Comparison of ENCODE assay signal across 24 mouse cellular contexts in the genomic region with DNA sequence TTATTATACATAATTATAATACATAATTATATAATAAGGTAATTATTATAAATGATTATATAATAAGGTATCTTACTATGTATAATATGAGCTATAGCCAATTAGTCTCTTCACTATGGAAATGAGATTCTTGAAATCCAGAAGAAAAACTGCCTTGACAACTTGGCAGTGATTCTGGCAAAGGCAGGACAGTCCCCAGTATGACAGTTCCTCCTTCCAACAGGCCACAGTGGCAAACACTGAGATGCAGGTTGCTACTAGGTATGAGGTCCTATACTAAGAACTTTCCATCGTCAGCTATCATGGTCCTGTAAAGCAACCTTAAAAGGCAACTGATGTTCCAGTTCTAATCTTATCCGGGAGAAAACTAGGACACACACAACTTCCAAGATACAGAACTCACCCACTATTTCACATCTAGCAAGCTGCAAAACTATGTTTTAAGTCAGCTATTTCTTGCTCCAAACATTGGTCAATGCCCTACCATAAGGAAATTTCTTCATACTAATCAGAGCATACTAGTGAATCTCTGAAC.
A peak's percentile ranks its signal among the peaks of the same experiment; 100 is the strongest.
DNase-seq lines count a peak whose midpoint lies in the region; TF ChIP-seq lines count a peak whose summit lies in the region.
"Had no signal": no experiment of that assay in that cellular context is flagged by ENCODE, and none has a peak within 500 bp of the region (broad histone marks: within the 10 kb centered on the region; RNA-seq: fewer than 3 reads in every experiment).

No protein-coding gene starts in this region.

- no peak for TF ChIP-seq CTCF in embryonic fibroblast, embryonic 13.5 days (IDR thresholded peaks at IDR 0.05; ENCODE audit: borderline replicate concordance, insufficient read depth, low read length)

- intact Hi-C loops in left cerebral cortex, postnatal 36 days (cut with DNase I), result loop anchor here (10.0 kb wide), 1 partner anchor 214 kb away; no protein-coding TSS in a partner anchor

- H3K4me3 ChIP-seq in embryonic fibroblast, embryonic 13.5 days (ENCODE audit: insufficient read depth, low read length), result no peak overlapping the region
- no peak overlapping the region for H3K4me3 ChIP-seq in heart, embryonic 10.5 days
- H3K4me3 ChIP-seq: gastrocnemius, adult 2 months; heart, embryonic 12.5 days; heart, embryonic 15.5 days; hindbrain, embryonic 10.5 days; hindbrain, embryonic 13.5 days; intestine, embryonic 15.5 days had no signal

- TF ChIP-seq POLR2A in embryonic fibroblast, embryonic 13.5 days (IDR thresholded peaks at IDR 0.05; ENCODE audit: low read depth, low read length), result no peak

- 72% methylated on average over 2 of the region's 2 CpGs for WGBS in heart, embryonic 10.5 days

- peak; percentile 16 to 47 for DNase-seq in cerebellum, postnatal 14 days
- DNase-seq in cerebellum, adult 8-10 months, result no peak
- peak; percentile 11 to 16 for DNase-seq in left cerebral cortex, adult 9 months (ENCODE audit: low spot score in 2 of 2)
- no peak for DNase-seq in left cerebral cortex, postnatal 36 days (ENCODE audit: low spot score in 2 of 2)
- DNase-seq in heart, embryonic 10.5 days (ENCODE audit: low spot score), result no peak
- no peak for DNase-seq in Muller cell, postnatal 12 days (ENCODE audit: inconsistent ontology term)
- DNase-seq: adrenal gland, adult 2 months; adrenal gland, postnatal 14 days; B cell, adult 2 months; cerebellum, adult 18-20 months; cerebellum, adult 9-11 months; gastrocnemius, adult 2 months; gastrocnemius, postnatal 14 days; heart, adult 11 months; heart, postnatal 10 days; heart, postnatal 36 days had no signal

- no peaks in the 10 kb centered on the region for H3K9me3 ChIP-seq in heart, embryonic 10.5 days
- H3K9me3 ChIP-seq: G1E; heart, embryonic 12.5 days; heart, embryonic 15.5 days; hindbrain, embryonic 10.5 days; hindbrain, embryonic 13.5 days; intestine, embryonic 15.5 days had no signal

- peaks cover 3% of the 10 kb centered on the region; the same call in 1 of the 2 replicates for H3K4me1 ChIP-seq in embryonic fibroblast, embryonic 13.5 days (ENCODE audit: control insufficient read depth, insufficient read depth, low read length)
- no peaks in the 10 kb centered on the region for H3K4me1 ChIP-seq in heart, embryonic 10.5 days
- H3K4me1 ChIP-seq: heart, embryonic 12.5 days; heart, embryonic 15.5 days; intestine, embryonic 15.5 days had no signal

- H3K27ac ChIP-seq in embryonic fibroblast, embryonic 13.5 days (ENCODE audit: insufficient read depth, low read length), result 0 out of 2 replicates have a peak overlapping the region, but pooled peaks have one; percentile 57
- no peak overlapping the region for H3K27ac ChIP-seq in heart, embryonic 10.5 days
- H3K27ac ChIP-seq: gastrocnemius, adult 2 months; heart, embryonic 15.5 days; hindbrain, embryonic 10.5 days; hindbrain, embryonic 13.5 days; intestine, embryonic 15.5 days had no signal

- H3K27me3 ChIP-seq in heart, embryonic 10.5 days (ENCODE audit: insufficient read depth, poor library complexity, severe bottlenecking), result no peaks in the 10 kb centered on the region
- H3K27me3 ChIP-seq: CH12.LX; heart, embryonic 12.5 days; heart, embryonic 15.5 days; hindbrain, embryonic 13.5 days; intestine, embryonic 15.5 days had no signal

- no peaks in the 10 kb centered on the region for H3K36me3 ChIP-seq in heart, embryonic 10.5 days
- H3K36me3 ChIP-seq: G1E; heart, embryonic 12.5 days; heart, embryonic 15.5 days; hindbrain, embryonic 10.5 days; hindbrain, embryonic 13.5 days; intestine, embryonic 15.5 days had no signal

Comparison
In these comparisons a context has a peak if more than half of its experiments do, and no peak if none do; other contexts are left out.
1. DNase-seq: peak in cerebellum, postnatal 14 days (2 of 2) and left cerebral cortex, adult 9 months (2 of 2); none in cerebellum, adult 8-10 months (single experiment), left cerebral cortex, postnatal 36 days (0 of 2), heart, embryonic 10.5 days (single experiment) and Muller cell, postnatal 12 days (single experiment).